Mouse (Mus musculus) kidney, adult 2 months (tissue): ENCODE results near the gene Samd7.

Experiments
- CTCF ChIP-seq: fragments of 200-500 bp; conservative IDR thresholded peaks from 2 replicates; pipeline ENCODE4 v1.5.1; 2011; ENCODE audit warnings: low read depth, mild to moderate bottlenecking, control low read depth, low read length, moderate library complexity, mixed read lengths; ENCODE audit not compliant: insufficient read depth, insufficient read length
- POLR2A ChIP-seq: fragments of 200-500 bp; IDR thresholded peaks from one replicate; pipeline ENCODE4 v1.6.1; 2011; ENCODE audit warnings: low read depth, low read length, control low read depth

DNA sequence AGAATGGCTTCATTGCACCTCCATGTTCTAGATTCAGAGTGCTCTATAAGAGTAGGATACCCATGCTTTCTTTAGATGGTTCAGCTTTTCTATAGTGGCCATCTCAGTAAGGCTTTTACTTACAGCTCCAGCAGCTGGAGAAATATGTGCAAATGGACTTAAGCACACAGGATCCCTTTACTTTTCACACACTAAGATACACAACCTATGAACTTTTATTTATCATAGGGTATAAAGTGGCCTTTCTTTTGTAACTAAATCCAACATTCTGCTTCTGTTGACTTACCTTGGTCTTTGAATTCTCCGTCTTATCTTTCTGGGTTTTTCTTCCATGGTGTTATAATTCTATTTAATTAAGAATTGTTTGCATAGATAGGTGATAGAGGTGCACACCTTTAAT, 25.5 kb downstream of the Samd7 start:
- TF ChIP-seq CTCF: no peak
- TF ChIP-seq POLR2A: no peak
